21 mouse cellular contexts compared by ENCODE assay signal in genomic region chr6:72383952-72384351, GRCm38 (mm10). TPM values are rescaled to one million over a fixed set of nuclear protein-coding genes. Genes with fewer than 3 reads are reported as not detected.
A peak's percentile ranks its signal among the peaks of the same experiment; 100 is the strongest.
DNase-seq lines count a peak whose midpoint lies in the region; ATAC-seq and TF ChIP-seq lines count a peak whose summit lies in the region.
"Had no signal": no experiment of that assay in that cellular context is flagged by ENCODE, and none has a peak within 500 bp of the region (broad histone marks: within the 10 kb centered on the region; RNA-seq: fewer than 3 reads in every experiment).

No protein-coding gene starts in this region.

- peak overlapping the region; percentile 69 for H3K9ac ChIP-seq in MEL (ENCODE audit: control insufficient read depth, low read depth, low read length, poor library complexity, severe bottlenecking)
- peak overlapping the region; percentile 10 for H3K9ac ChIP-seq in liver, embryonic 11.5 days (ENCODE audit: low read depth, low read length)
- H3K9ac ChIP-seq in hindbrain, postnatal 0 days (replicated peaks; ENCODE audit: low read length): no peak overlapping the region
- H3K9ac ChIP-seq: embryonic facial prominence, embryonic 13.5 days; heart, embryonic 12.5 days; hindbrain, embryonic 15.5 days; kidney, embryonic 15.5 days; limb, embryonic 13.5 days had no signal

- no peak for TF ChIP-seq RAD21 in MEL (IDR thresholded peaks at IDR 0.05; ENCODE audit: low read depth, low read length)

- 57% methylated on average over 7 of the region's 7 CpGs for WGBS in liver, embryonic 11.5 days
- 91% methylated on average over 7 of the region's 7 CpGs for WGBS in hindbrain, postnatal 0 days

- peaks cover 2 to 62% of the 10 kb centered on the region in 2 experiments; a peak in 3 of 4 replicates for H3K36me3 ChIP-seq in MEL (ENCODE audit: control insufficient read depth in 1 of 2, insufficient read depth in 2 of 2, low read length in 2 of 2)
- peaks cover 7% of the 10 kb centered on the region; the same call in 1 of the 2 replicates for H3K36me3 ChIP-seq in liver, embryonic 11.5 days (ENCODE audit: control insufficient read depth, insufficient read depth, low read length)
- H3K36me3 ChIP-seq in hindbrain, postnatal 0 days (ENCODE audit: insufficient read depth, low read length): no peaks in the 10 kb centered on the region
- H3K36me3 ChIP-seq: hindbrain, embryonic 15.5 days had no signal

- peak in 1 of 2 experiments; percentile 75; a peak in 3 of 4 replicates for TF ChIP-seq POLR2A in MEL (IDR thresholded peaks at IDR 0.05; ENCODE audit: control insufficient read depth in 1 of 2, insufficient read depth in 1 of 2, low read depth in 1 of 2, low read length in 2 of 2, poor library complexity in 1 of 2)

- no peak for TF ChIP-seq EP300 in MEL (IDR thresholded peaks at IDR 0.05; ENCODE audit: low read depth in 1 of 2, low read length in 2 of 2)

- H3K27me3 ChIP-seq in MEL (ENCODE audit: control insufficient read depth in 1 of 2, insufficient read depth in 2 of 2, low read length in 2 of 2): no peaks in the 10 kb centered on the region
- no peaks in the 10 kb centered on the region for H3K27me3 ChIP-seq in liver, embryonic 11.5 days (replicated peaks; ENCODE audit: control insufficient read depth, insufficient read depth, low read length)
- H3K27me3 ChIP-seq in hindbrain, postnatal 0 days (ENCODE audit: insufficient read depth, low read length): peaks cover 4% of the 10 kb centered on the region
- H3K27me3 ChIP-seq: heart, embryonic 12.5 days had no signal

- peak; percentile 96 for DNase-seq in MEL (ENCODE audit: low read depth, low spot score)
- peak; percentile 22 for DNase-seq in c-Kit-positive CD71-negative TER-119-negative erythroid progenitor cells, embryonic 14.5 days (ENCODE audit: low read depth)
- DNase-seq in liver, embryonic 11.5 days (ENCODE audit: low spot score): no peak
- DNase-seq in kidney, postnatal 10 days: no peak
- DNase-seq in hindbrain, postnatal 0 days (ENCODE audit: low spot score): no peak
- no peak for DNase-seq in lung, postnatal 25 days (ENCODE audit: low spot score)
- DNase-seq: adrenal gland, postnatal 10 days; cerebellum, adult 9-10 months; gastrocnemius, adult 2 months; heart, postnatal 14 days; right cerebral cortex, postnatal 25 days had no signal

- peak; percentile 90 for ATAC-seq in liver, embryonic 11.5 days (replicated peaks; ENCODE audit: low FRiP score)
- peak; percentile 60 for ATAC-seq in megakaryocyte progenitor cell, adult 5-6 weeks (replicated peaks; ENCODE audit: poor library complexity)
- no peak for ATAC-seq in hindbrain, postnatal 0 days
- ATAC-seq: activated CD4-positive, CD25-positive, alpha-beta regulatory T cell, adult 4 months; intestine, postnatal 0 days; midbrain, embryonic 16.5 days had no signal

- peaks cover 64% of the 10 kb centered on the region for H3K79me2 ChIP-seq in MEL (ENCODE audit: control insufficient read depth, insufficient read depth, low read length, poor library complexity)

- peaks cover 15 to 60% of the 10 kb centered on the region in 2 experiments for H3K4me1 ChIP-seq in MEL (ENCODE audit: control insufficient read depth in 1 of 2, insufficient read depth in 2 of 2, low read length in 2 of 2)
- H3K4me1 ChIP-seq in liver, embryonic 11.5 days (replicated peaks; ENCODE audit: control insufficient read depth, insufficient read depth, low read length): peaks cover 54% of the 10 kb centered on the region
- no peaks in the 10 kb centered on the region for H3K4me1 ChIP-seq in hindbrain, postnatal 0 days (ENCODE audit: insufficient read depth, low read length)

- H3K9me3 ChIP-seq in MEL (replicated peaks; ENCODE audit: insufficient read depth, low read length): no peaks in the 10 kb centered on the region
- H3K9me3 ChIP-seq in liver, embryonic 11.5 days (ENCODE audit: control insufficient read depth, low read length): no peaks in the 10 kb centered on the region
- no peaks in the 10 kb centered on the region for H3K9me3 ChIP-seq in hindbrain, postnatal 0 days (ENCODE audit: low read length)
- H3K9me3 ChIP-seq: embryonic facial prominence, embryonic 13.5 days; forebrain, embryonic 10.5 days; heart, embryonic 12.5 days; hindbrain, embryonic 15.5 days; kidney, embryonic 15.5 days; limb, embryonic 13.5 days had no signal

- peak overlapping the region; percentile 1 to 34 for H3K4me3 ChIP-seq in MEL (ENCODE audit: control insufficient read depth in 1 of 2, insufficient read depth in 1 of 2, low read depth in 2 of 2, low read length in 2 of 2)
- H3K4me3 ChIP-seq in liver, embryonic 11.5 days (ENCODE audit: low read depth, low read length): no peak overlapping the region
- no peak overlapping the region for H3K4me3 ChIP-seq in hindbrain, postnatal 0 days (ENCODE audit: low read length)
- H3K4me3 ChIP-seq: embryonic facial prominence, embryonic 13.5 days; forebrain, embryonic 10.5 days; gastrocnemius, adult 2 months; heart, embryonic 12.5 days; hindbrain, embryonic 15.5 days; kidney, embryonic 15.5 days; limb, embryonic 13.5 days had no signal

- TF ChIP-seq CTCF in MEL (IDR thresholded peaks at IDR 0.05 in 2 of 3, conservative IDR thresholded peaks at IDR 0.05 in 1 of 3; ENCODE audit: control insufficient read depth in 1 of 3, insufficient read depth in 1 of 3, low read depth in 2 of 3, low read length in 3 of 3, poor library complexity in 1 of 3, severe bottlenecking in 1 of 3): no peak
- no peak for TF ChIP-seq CTCF in hindbrain, postnatal 0 days (IDR thresholded peaks at IDR 0.05; ENCODE audit: low read depth)

- H3K27ac ChIP-seq in MEL (ENCODE audit: control insufficient read depth, low read depth, low read length): peak overlapping the region; percentile 99
- peak overlapping the region; percentile 94 for H3K27ac ChIP-seq in liver, embryonic 11.5 days (ENCODE audit: low read depth, low read length)
- H3K27ac ChIP-seq in hindbrain, postnatal 0 days: no peak overlapping the region
- H3K27ac ChIP-seq: embryonic facial prominence, embryonic 13.5 days; forebrain, embryonic 10.5 days; hindbrain, embryonic 15.5 days; kidney, embryonic 15.5 days; limb, embryonic 13.5 days had no signal

- H3K4me2 ChIP-seq in liver, embryonic 11.5 days: peak overlapping the region; percentile 47
- H3K4me2 ChIP-seq in hindbrain, postnatal 0 days (ENCODE audit: low read depth, low read length): no peak overlapping the region
- H3K4me2 ChIP-seq: embryonic facial prominence, embryonic 13.5 days; heart, embryonic 12.5 days; hindbrain, embryonic 15.5 days; kidney, embryonic 15.5 days; limb, embryonic 13.5 days had no signal

TF ChIP-seq in MEL, 35 proteins besides CTCF, POLR2A, EP300 and RAD21 (continues in another document):
- TF ChIP-seq MAFK (IDR thresholded peaks at IDR 0.05; ENCODE audit: borderline replicate concordance, low read depth, low read length): no peak

RNA-seq across cellular contexts. Expression of gene Vamp5, which starts 3.7 kb away (rescaled TPM):
- 490 and 593 TPM in 2 replicates for total RNA-seq in MEL (2012; rRNA removed)
- 100 to 1,000 TPM in 1 of 2 experiments, not detected in 1; 465 TPM for polyA plus RNA-seq in MEL (2012; ENCODE audit: insufficient read depth in 1 of 2, insufficient read length in 2 of 2, low read depth in 1 of 2, low replicate concordance in 2 of 2, missing spikeins in 1 of 2)
- 164 and 181 TPM in 2 replicates for polyA plus RNA-seq in liver, embryonic 11.5 days (2014; fragmentation: Nextera tagmentation; extraction: Ambion mirVana)
- 39.1 and 70.3 TPM in 2 replicates for total RNA-seq in megakaryocyte progenitor cell, adult 5-6 weeks (2015)
- total RNA-seq in megakaryocyte progenitor cell, adult 5-6 weeks (2017): 13.0 and 34.9 TPM in 2 replicates
- 4.6 and 20.0 TPM in 2 replicates for total RNA-seq in hindbrain, postnatal 0 days (2014; rRNA removed)
- 11.9 and 12.9 TPM in 2 replicates for polyA plus RNA-seq in hindbrain, postnatal 0 days (2015; fragmentation: Nextera tagmentation; extraction: Ambion mirVana)

RNA-seq across cellular contexts. Expression of gene Vamp8, which starts 6.6 kb away (rescaled TPM):
- 130 and 164 TPM in 2 replicates for total RNA-seq in MEL (2012; rRNA removed)
- 100 to 1,000 TPM in 1 of 2 experiments, not detected in 1; 179 TPM for polyA plus RNA-seq in MEL (2012; ENCODE audit: insufficient read depth in 1 of 2, insufficient read length in 2 of 2, low read depth in 1 of 2, low replicate concordance in 2 of 2, missing spikeins in 1 of 2)
- 265 and 274 TPM in 2 replicates for polyA plus RNA-seq in liver, embryonic 11.5 days (2014; fragmentation: Nextera tagmentation; extraction: Ambion mirVana)
- total RNA-seq in megakaryocyte progenitor cell, adult 5-6 weeks (2015): 240 and 247 TPM in 2 replicates
- total RNA-seq in megakaryocyte progenitor cell, adult 5-6 weeks (2017): 267 and 283 TPM in 2 replicates
- 7.2 and 17.4 TPM in 2 replicates for total RNA-seq in hindbrain, postnatal 0 days (2014; rRNA removed)
- polyA plus RNA-seq in hindbrain, postnatal 0 days (2015; fragmentation: Nextera tagmentation; extraction: Ambion mirVana): 34.3 and 39.6 TPM in 2 replicates

RNA-seq across cellular contexts. Expression of gene Rnf181, which starts 17.2 kb away (rescaled TPM):
- total RNA-seq in MEL (2012; rRNA removed): 47.2 and 50.7 TPM in 2 replicates
- 100 to 1,000 TPM; 107 to 268 TPM for polyA plus RNA-seq in MEL (2012; ENCODE audit: insufficient read depth in 1 of 2, insufficient read length in 2 of 2, low read depth in 1 of 2, low replicate concordance in 2 of 2, missing spikeins in 1 of 2)
- polyA plus RNA-seq in liver, embryonic 11.5 days (2014; fragmentation: Nextera tagmentation; extraction: Ambion mirVana): 106 and 112 TPM in 2 replicates
- 65.5 and 87.8 TPM in 2 replicates for total RNA-seq in megakaryocyte progenitor cell, adult 5-6 weeks (2015)
- 51.4 and 53.7 TPM in 2 replicates for total RNA-seq in megakaryocyte progenitor cell, adult 5-6 weeks (2017)
- total RNA-seq in hindbrain, postnatal 0 days (2014; rRNA removed): 70.6 and 72.7 TPM in 2 replicates
- 128 and 134 TPM in 2 replicates for polyA plus RNA-seq in hindbrain, postnatal 0 days (2015; fragmentation: Nextera tagmentation; extraction: Ambion mirVana)

RNA-seq across cellular contexts. Expression of gene Tmem150a, which starts 28.7 kb away (rescaled TPM):
- 0.15 and 0.16 TPM in 2 replicates for total RNA-seq in MEL (2012; rRNA removed)
- 1 to 10 TPM in 1 of 2 experiments, not detected in 1; 2.5 TPM for polyA plus RNA-seq in MEL (2012; ENCODE audit: insufficient read depth in 1 of 2, insufficient read length in 2 of 2, low read depth in 1 of 2, low replicate concordance in 2 of 2, missing spikeins in 1 of 2)
- 39.5 and 40.3 TPM in 2 replicates for polyA plus RNA-seq in liver, embryonic 11.5 days (2014; fragmentation: Nextera tagmentation; extraction: Ambion mirVana)
- total RNA-seq in megakaryocyte progenitor cell, adult 5-6 weeks (2015): 1.1 and 1.2 TPM in 2 replicates
- 0.33 TPM in 1 of 2 replicates, not detected in the other for total RNA-seq in megakaryocyte progenitor cell, adult 5-6 weeks (2017)
- total RNA-seq in hindbrain, postnatal 0 days (2014; rRNA removed): 23.6 and 35.3 TPM in 2 replicates
- polyA plus RNA-seq in hindbrain, postnatal 0 days (2015; fragmentation: Nextera tagmentation; extraction: Ambion mirVana): 12.2 and 15.3 TPM in 2 replicates

RNA-seq across cellular contexts. Expression of gene Ggcx, which starts 30.2 kb away (rescaled TPM):
- 5.0 and 5.2 TPM in 2 replicates for total RNA-seq in MEL (2012; rRNA removed)
- 1 to 10 TPM in 1 of 2 experiments, not detected in 1; 5.4 TPM for polyA plus RNA-seq in MEL (2012; ENCODE audit: insufficient read depth in 1 of 2, insufficient read length in 2 of 2, low read depth in 1 of 2, low replicate concordance in 2 of 2, missing spikeins in 1 of 2)
- 24.1 and 26.9 TPM in 2 replicates for polyA plus RNA-seq in liver, embryonic 11.5 days (2014; fragmentation: Nextera tagmentation; extraction: Ambion mirVana)
- 11.2 and 11.6 TPM in 2 replicates for total RNA-seq in megakaryocyte progenitor cell, adult 5-6 weeks (2015)
- total RNA-seq in megakaryocyte progenitor cell, adult 5-6 weeks (2017): 6.7 and 8.5 TPM in 2 replicates
- total RNA-seq in hindbrain, postnatal 0 days (2014; rRNA removed): 14.8 and 23.6 TPM in 2 replicates
- polyA plus RNA-seq in hindbrain, postnatal 0 days (2015; fragmentation: Nextera tagmentation; extraction: Ambion mirVana): 10.6 and 14.6 TPM in 2 replicates

Comparison
In these comparisons a context has a peak if more than half of its experiments do, and no peak if none do; other contexts are left out.
1. DNase-seq: peak in MEL (single experiment) and c-Kit-positive CD71-negative TER-119-negative erythroid progenitor cells, embryonic 14.5 days (single experiment); none in liver, embryonic 11.5 days (single experiment), kidney, postnatal 10 days (single experiment), hindbrain, postnatal 0 days (single experiment) and lung, postnatal 25 days (single experiment).
2. H3K4me3 ChIP-seq: peak in MEL (2 of 2); none in liver, embryonic 11.5 days (single experiment) and hindbrain, postnatal 0 days (single experiment).